Mouse (Mus musculus) E14TG2a.4 (cell line): ENCODE data around the gene Eaf1.

Source experiments
- CTCF ChIP-seq: conservative IDR thresholded peaks from 2 replicates; pipeline ENCODE4 v1.5.1; 2014; ENCODE audit warnings: low read length
- NANOG ChIP-seq: IDR thresholded peaks from 2 replicates; pipeline ENCODE4 v1.6.1; 2014; ENCODE audit warnings: borderline replicate concordance, low read length, mixed read lengths
- POU5F1 ChIP-seq: IDR thresholded peaks from 2 replicates; pipeline ENCODE4 v1.6.1; 2014; ENCODE audit warnings: low read length, borderline replicate concordance

DNA sequence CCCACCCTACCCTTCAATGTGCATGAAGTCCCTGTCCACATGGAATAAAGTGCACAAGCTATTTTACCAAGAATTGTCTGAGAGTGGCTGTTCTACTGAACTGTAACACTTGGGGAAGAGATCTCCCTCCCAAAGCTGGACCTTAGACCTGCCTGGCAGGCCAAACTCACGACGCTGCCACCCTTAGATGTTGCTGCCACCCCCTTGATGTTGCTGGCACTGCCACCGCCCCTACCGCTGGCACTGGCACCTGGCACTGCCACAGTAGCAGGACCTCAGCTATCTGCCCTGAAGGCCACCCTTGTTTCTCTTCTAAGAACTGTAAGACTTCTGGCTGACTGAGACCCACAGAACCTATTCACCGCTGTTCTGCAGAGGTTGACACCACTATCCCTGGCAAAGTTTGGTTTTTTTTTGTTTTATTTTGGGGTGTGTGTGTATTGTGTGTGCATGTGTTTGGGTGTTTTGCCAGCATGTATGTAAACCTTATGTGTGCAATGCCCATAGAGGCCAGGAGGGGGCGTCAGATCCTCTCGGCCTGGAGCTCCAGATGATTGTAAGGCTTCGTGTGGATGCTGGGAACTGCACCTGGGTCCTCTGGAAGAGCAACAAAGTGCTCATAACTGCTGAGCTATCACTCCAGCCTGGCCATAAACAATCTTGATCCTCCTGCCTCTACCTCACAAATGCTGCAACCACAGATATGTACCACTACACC is 39.2 kb upstream of the Eaf1 start:
- peak; percentile 57 for TF ChIP-seq CTCF
- TF ChIP-seq NANOG = no peak
- no peak for TF ChIP-seq POU5F1
